Mouse (Mus musculus) liver (tissue): Measurements from ENCODE around the gene Macrod2.

Source experiments
- DNase-seq: peaks from one replicate; pipeline ENCODE4 v3.0.0-alpha.2; 2020; ENCODE audit warnings: mixed read lengths

The Macrod2 gene

GRCm38 (mm10) chr2:141117579-141117978, 722.5 kb downstream of the Macrod2 start:
- DNase-seq = no peak

- DNase-seq = no peak
Observed at GRCm38 (mm10) chr2:141123875-141124274, 728.8 kb downstream of the Macrod2 start.

GRCm38 (mm10) chr2:141125638-141126037, 730.5 kb downstream of the Macrod2 start:
- DNase-seq = no peak

GRCm38 (mm10) chr2:141142266-141142665, 747.2 kb downstream of the Macrod2 start:
- DNase-seq = no peak

- DNase-seq = no peak
Observed at GRCm38 (mm10) chr2:141152011-141152772, 757.1 kb downstream of the Macrod2 start.

GRCm38 (mm10) chr2:141155972-141156371, 760.9 kb downstream of the Macrod2 start:
- no peak for DNase-seq

GRCm38 (mm10) chr2:141156979-141157593, 762.0 kb downstream of the Macrod2 start:
- no peak for DNase-seq

- DNase-seq = no peak
Observed at GRCm38 (mm10) chr2:141158161-141158560, 763.1 kb downstream of the Macrod2 start.

GRCm38 (mm10) chr2:141163918-141164317, 768.8 kb downstream of the Macrod2 start:
- no peak for DNase-seq

GRCm38 (mm10) chr2:141169586-141169985, 774.5 kb downstream of the Macrod2 start:
- DNase-seq = no peak

- DNase-seq = no peak
Observed at GRCm38 (mm10) chr2:141173167-141173566, 778.1 kb downstream of the Macrod2 start.

GRCm38 (mm10) chr2:141173607-141174006, 778.5 kb downstream of the Macrod2 start:
- DNase-seq = no peak

GRCm38 (mm10) chr2:141180656-141181055, 785.5 kb downstream of the Macrod2 start:
- no peak for DNase-seq

GRCm38 (mm10) chr2:141182034-141182759, 787.1 kb downstream of the Macrod2 start:
- DNase-seq = no peak

GRCm38 (mm10) chr2:141194476-141194875, 799.4 kb downstream of the Macrod2 start:
- DNase-seq = no peak

GRCm38 (mm10) chr2:141200481-141200880, 805.4 kb downstream of the Macrod2 start:
- DNase-seq = no peak

GRCm38 (mm10) chr2:141201303-141202014, 806.4 kb downstream of the Macrod2 start:
- DNase-seq = no peak

GRCm38 (mm10) chr2:141202015-141202364, 806.9 kb downstream of the Macrod2 start:
- DNase-seq = no peak

GRCm38 (mm10) chr2:141211346-141211745, 816.2 kb downstream of the Macrod2 start:
- DNase-seq = no peak

- DNase-seq = no peak
Observed at GRCm38 (mm10) chr2:141212291-141212690, 817.2 kb downstream of the Macrod2 start.

- DNase-seq = no peak
Observed at GRCm38 (mm10) chr2:141217490-141217889, 822.4 kb downstream of the Macrod2 start.

GRCm38 (mm10) chr2:141217925-141218324, 822.8 kb downstream of the Macrod2 start:
- no peak for DNase-seq

- DNase-seq = no peak
Observed at GRCm38 (mm10) chr2:141228809-141229208, 833.7 kb downstream of the Macrod2 start.
